Mouse (Mus musculus) CH12.LX (cell line): ENCODE measurements around the gene Gcnt7.

ENCODE experiments used
- CTCF ChIP-seq, 2 experiments: IDR thresholded peaks in 1 of 2; conservative IDR thresholded peaks in 1 of 2; 2 replicates each; pipeline ENCODE4 v1.5.1; 2011 to 2012; ENCODE audit warnings: low read depth in 2 of 2, low read length in 2 of 2, improper control_type of control experiment in 1 of 2, inconsistent platforms in 1 of 2, mild to moderate bottlenecking in 1 of 2, moderate library complexity in 1 of 2
- E2F4 ChIP-seq: IDR thresholded peaks from 2 replicates; pipeline ENCODE4 v1.6.1; 2011; ENCODE audit warnings: low read depth, low read length, improper control_type of control experiment; ENCODE audit not compliant: insufficient replicate concordance
- EP300 ChIP-seq: IDR thresholded peaks from 2 replicates; pipeline ENCODE4 v1.6.1; 2011; ENCODE audit warnings: low read length, improper control_type of control experiment
- HCFC1 ChIP-seq: IDR thresholded peaks from 2 replicates; pipeline ENCODE4 v1.6.1; 2012; ENCODE audit warnings: low read depth, mild to moderate bottlenecking, inconsistent platforms, low read length, improper control_type of control experiment
- MAFK ChIP-seq: IDR thresholded peaks from 2 replicates; pipeline ENCODE4 v1.6.1; 2011; ENCODE audit warnings: low read length, improper control_type of control experiment; ENCODE audit not compliant: insufficient replicate concordance
- MAX ChIP-seq: IDR thresholded peaks from 2 replicates; pipeline ENCODE4 v1.6.1; 2011; ENCODE audit warnings: low read length, improper control_type of control experiment
- MXI1 ChIP-seq: IDR thresholded peaks from 2 replicates; pipeline ENCODE4 v1.6.1; 2011; ENCODE audit warnings: mild to moderate bottlenecking, low read depth, low read length, improper control_type of control experiment
- POLR2A ChIP-seq: IDR thresholded peaks from 2 replicates; pipeline ENCODE4 v1.6.1; 2011; ENCODE audit warnings: low read depth, mild to moderate bottlenecking, improper control_type of control experiment, low read length
- RCOR1 ChIP-seq: conservative IDR thresholded peaks from 2 replicates; pipeline ENCODE4 v1.6.1; 2012; ENCODE audit warnings: low read depth, mild to moderate bottlenecking, inconsistent platforms, low read length, improper control_type of control experiment
- SMC3 ChIP-seq: IDR thresholded peaks from 2 replicates; pipeline ENCODE4 v1.6.1; 2011; ENCODE audit warnings: low read depth, low read length, improper control_type of control experiment
- USF1 ChIP-seq: IDR thresholded peaks from 2 replicates; pipeline ENCODE4 v1.6.1; 2014; ENCODE audit warnings: low read depth, mild to moderate bottlenecking, inconsistent platforms, low read length, improper control_type of control experiment
- ZNF384 ChIP-seq: IDR thresholded peaks from 2 replicates; pipeline ENCODE4 v1.6.1; 2012; ENCODE audit warnings: low read depth, low read length, improper control_type of control experiment, inconsistent platforms

DNA sequence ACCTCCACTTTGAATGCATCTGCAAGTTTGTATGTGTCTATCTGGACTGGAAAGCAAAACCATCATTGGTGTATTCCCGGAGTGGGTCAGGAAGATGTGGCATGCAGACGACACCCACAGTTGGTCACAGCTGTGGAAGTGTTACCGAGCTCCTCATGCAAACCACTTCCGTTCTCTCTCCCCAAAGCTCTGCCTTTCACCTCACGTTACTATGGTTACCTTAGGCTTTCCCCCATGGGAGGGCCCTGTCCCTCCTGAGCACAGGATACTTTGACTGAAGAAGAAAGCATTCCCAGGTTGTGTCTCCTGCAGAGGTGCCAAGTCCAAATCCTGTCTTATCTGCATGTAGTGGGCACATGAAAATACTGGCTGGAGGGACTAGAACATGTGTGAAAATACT, 24.6 kb downstream of the Gcnt7 start:
- TF ChIP-seq E2F4 (no peak), USF1 (no peak), SMC3 (no peak), MXI1 (no peak), POLR2A (no peak), MAX (peak; percentile 29; the same call in 1 of the 2 replicates), CTCF (conservative IDR thresholded peaks at IDR 0.05 in 1 of 2, IDR thresholded peaks at IDR 0.05 in 1 of 2; ENCODE audit: low read depth in 2 of 2, low read length in 2 of 2) (no peak), EP300 (peak; percentile 42; the same call in 1 of the 2 replicates), RCOR1 (no peak), ZNF384 (no peak), MAFK (no peak), HCFC1 (no peak)
